Mouse (Mus musculus) embryonic facial prominence, embryonic 10.5 days (tissue): ENCODE data around the gene Syt8. TPM values are rescaled to one million over a fixed set of nuclear protein-coding genes. Genes with fewer than 3 reads are reported as not detected.
"Not testable (repeated sequence)": the region's sequence is repeated elsewhere in the genome, so short reads cannot be mapped to it uniquely, and the experiment has no call there.

Experiments
- DNase-seq: peaks from one replicate; pipeline ENCODE4 v3.0.0-alpha.2; 2017; ENCODE audit warnings: low spot score
- H3K27ac ChIP-seq: fragments of 300-500 bp; sonication (generic); replicated peaks from 2 replicates; pipeline ENCODE4 v1.5.1; 2016; ENCODE audit warnings: mild to moderate bottlenecking
- H3K27me3 ChIP-seq: fragments of 300-500 bp; sonication (generic); replicated peaks from 2 replicates; pipeline ENCODE4 v1.6.1; 2016; ENCODE audit warnings: low read depth, mild to moderate bottlenecking; ENCODE audit not compliant: poor library complexity, severe bottlenecking
- H3K36me3 ChIP-seq: fragments of 300-500 bp; sonication (generic); replicated peaks from 2 replicates; pipeline ENCODE4 v1.6.1; 2016; ENCODE audit warnings: mild to moderate bottlenecking, moderate library complexity
- H3K4me1 ChIP-seq: fragments of 300-500 bp; sonication (generic); 2 replicates; pipeline ENCODE4 v1.6.1; 2016
- H3K4me3 ChIP-seq: fragments of 300-500 bp; sonication (generic); 2 replicates; pipeline ENCODE4 v1.5.1; 2016; ENCODE audit warnings: mild to moderate bottlenecking, moderate library complexity
- H3K9me3 ChIP-seq: fragments of 300-500 bp; sonication (generic); 2 replicates; pipeline ENCODE4 v1.6.1; 2016; ENCODE audit warnings: mild to moderate bottlenecking
- WGBS: fragments of 180-500 bp; shearing (Covaris S2); methylation state at CpG from one replicate; pipeline ENCODE4 v1.1.7; 2016; 5-methylcytosine and 5-hydroxymethylcytosine counted together
- polyA plus RNA-seq: library from polyadenylated mRNA; unstranded; fragments of >200 nt; fragmentation: Nextera tagmentation; extraction: Ambion mirVana; gene quantifications from 2 replicates; pipeline ENCODE4 v1.2.1, GENCODE M21; 2016

Gene Syt8
- polyA plus RNA-seq, 1 experiment from 2014 or later, result not detected

DNA sequence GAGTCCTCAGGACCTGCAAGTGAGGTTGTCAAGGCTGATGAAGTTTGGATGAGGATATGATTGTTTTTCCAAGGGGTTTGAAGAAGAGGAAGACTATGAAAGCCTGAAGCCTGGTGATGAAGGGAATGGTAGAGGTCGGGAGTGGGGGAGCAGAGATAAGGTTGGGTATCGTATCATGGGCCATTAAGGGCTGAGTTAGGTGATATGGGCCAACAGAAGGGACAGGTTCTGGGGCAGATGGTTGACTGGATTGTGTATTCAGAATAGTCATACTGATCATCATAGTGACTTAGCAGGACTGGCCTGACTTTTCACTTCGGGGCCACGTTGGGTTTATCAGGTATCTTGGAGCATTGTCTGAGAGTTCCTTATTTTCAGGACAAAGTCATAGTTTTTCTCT is 39.2 kb upstream of the Syt8 start:
- 91% methylated on average over 4 of the region's 4 CpGs for WGBS
- no peaks in the 10 kb centered on the region for H3K9me3 ChIP-seq
- H3K36me3 ChIP-seq, result no peaks in the 10 kb centered on the region
- peaks cover 29% of the 10 kb centered on the region for H3K4me1 ChIP-seq
- H3K4me3 ChIP-seq, result no peak overlapping the region
- no peaks in the 10 kb centered on the region for H3K27me3 ChIP-seq
- no peak for DNase-seq
- H3K27ac ChIP-seq, result no peak overlapping the region

DNA sequence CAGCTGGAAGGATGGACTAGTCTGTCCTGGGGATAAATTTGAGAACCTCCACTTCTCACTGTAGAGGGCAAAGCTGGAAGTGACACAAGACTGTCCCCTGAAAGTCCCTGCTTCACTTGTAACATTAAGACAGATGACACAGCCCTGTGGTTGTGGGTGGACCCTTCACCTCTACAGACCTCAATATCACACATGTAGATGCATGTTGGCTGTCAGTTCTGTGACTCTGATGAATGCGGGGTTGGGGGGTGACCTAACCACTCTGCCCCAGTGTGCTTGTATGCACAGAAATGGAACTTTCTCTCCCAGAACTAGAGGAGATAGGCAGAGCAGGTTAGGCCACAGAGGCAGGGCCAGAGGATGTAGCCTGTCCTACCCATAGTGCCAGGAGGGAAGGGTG is 38.0 kb upstream of the Syt8 start:
- DNase-seq, result no peak
- H3K27ac ChIP-seq, result no peak overlapping the region
- no peaks in the 10 kb centered on the region for H3K27me3 ChIP-seq
- peaks cover 37% of the 10 kb centered on the region for H3K4me1 ChIP-seq
- H3K4me3 ChIP-seq, result no peak overlapping the region
- no peaks in the 10 kb centered on the region for H3K9me3 ChIP-seq
- 90% methylated on average over 1 of the region's 1 CpGs for WGBS
- H3K36me3 ChIP-seq, result no peaks in the 10 kb centered on the region

- DNase-seq, result no peak
These were observed 36.6 kb upstream of the Syt8 start for GRCm38 (mm10) chr7:142398052-142398451.

GRCm38 (mm10) chr7:142399250-142399649 is 35.4 kb upstream of the Syt8 start:
- DNase-seq, result no peak
- Histone ChIP-seq H3K4me3 (no peak overlapping the region), H3K27ac (no peak overlapping the region), H3K36me3 (no peaks in the 10 kb centered on the region), H3K27me3 (no peaks in the 10 kb centered on the region), H3K9me3 (no peaks in the 10 kb centered on the region), H3K4me1 (peaks cover 29% of the 10 kb centered on the region)
- WGBS, result 76% methylated on average over 1 of the region's 1 CpGs

More at GRCm38 (mm10) chr7:142398052-142398451, 36.6 kb upstream of the Syt8 start:
- Histone ChIP-seq H3K9me3 (no peaks in the 10 kb centered on the region), H3K27ac (no peak overlapping the region; the same call in 1 of the 2 replicates), H3K27me3 (no peaks in the 10 kb centered on the region), H3K4me1 (peaks cover 32% of the 10 kb centered on the region), H3K36me3 (no peaks in the 10 kb centered on the region), H3K4me3 (no peak overlapping the region)
- 58% methylated on average over 2 of the region's 2 CpGs for WGBS

- H3K9me3 ChIP-seq, result no peaks in the 10 kb centered on the region
- peaks cover 29% of the 10 kb centered on the region for H3K4me1 ChIP-seq
- H3K27me3 ChIP-seq, result no peaks in the 10 kb centered on the region
- no peak for DNase-seq
- H3K4me3 ChIP-seq, result no peak overlapping the region
- H3K36me3 ChIP-seq, result no peaks in the 10 kb centered on the region
- whole genome bisulfite sequencing, result 70% methylated on average over 7 of the region's 7 CpGs
- peak overlapping the region; percentile 24; the same call in 1 of the 2 replicates for H3K27ac ChIP-seq
These were observed 34.4 kb upstream of the Syt8 start for GRCm38 (mm10) chr7:142400112-142400749.

GRCm38 (mm10) chr7:142400750-142401142 is 33.9 kb upstream of the Syt8 start:
- peak; percentile 44 for DNase-seq
- H3K4me3 ChIP-seq, result no peak overlapping the region
- 36% methylated on average over 7 of the region's 7 CpGs for WGBS
- no peaks in the 10 kb centered on the region for H3K27me3 ChIP-seq
- H3K9me3 ChIP-seq, result no peaks in the 10 kb centered on the region
- H3K27ac ChIP-seq, result no peak overlapping the region
- peaks cover 29% of the 10 kb centered on the region for H3K4me1 ChIP-seq
- H3K36me3 ChIP-seq, result no peaks in the 10 kb centered on the region

- Histone ChIP-seq H3K4me3 (no peak overlapping the region), H3K4me1 (peaks cover 18% of the 10 kb centered on the region), H3K27me3 (no peaks in the 10 kb centered on the region), H3K9me3 (no peaks in the 10 kb centered on the region), H3K36me3 (no peaks in the 10 kb centered on the region), H3K27ac (no peak overlapping the region)
- 82% methylated on average over 4 of the region's 4 CpGs for WGBS
- no peak for DNase-seq
These were observed 31.1 kb upstream of the Syt8 start for GRCm38 (mm10) chr7:142403591-142403990.

GRCm38 (mm10) chr7:142405134-142405533 is 29.5 kb upstream of the Syt8 start:
- not testable (repeated sequence) for H3K4me3 ChIP-seq, H3K27me3 ChIP-seq, DNase-seq, H3K9me3 ChIP-seq, H3K27ac ChIP-seq, H3K36me3 ChIP-seq
- WGBS, result 89% methylated on average over 5 of the region's 5 CpGs
- H3K4me1 ChIP-seq, result peaks cover 12% of the 10 kb centered on the region

- no peak for DNase-seq
- WGBS, result 64% methylated on average over 4 of the region's 4 CpGs
- no peak overlapping the region for H3K27ac ChIP-seq
- H3K27me3 ChIP-seq, result no peaks in the 10 kb centered on the region
- H3K4me3 ChIP-seq, result no peak overlapping the region
- no peaks in the 10 kb centered on the region for H3K4me1 ChIP-seq
- H3K9me3 ChIP-seq, result no peaks in the 10 kb centered on the region
- no peaks in the 10 kb centered on the region for H3K36me3 ChIP-seq
These were observed 26.7 kb upstream of the Syt8 start for GRCm38 (mm10) chr7:142407935-142408334.

- no peaks in the 10 kb centered on the region for H3K4me1 ChIP-seq
- H3K27ac ChIP-seq, result no peak overlapping the region
- no peaks in the 10 kb centered on the region for H3K27me3 ChIP-seq
- DNase-seq, result no peak
- H3K9me3 ChIP-seq, result no peaks in the 10 kb centered on the region
- no peaks in the 10 kb centered on the region for H3K36me3 ChIP-seq
- 91% methylated on average over 8 of the region's 8 CpGs for WGBS
- no peak overlapping the region for H3K4me3 ChIP-seq
These were observed 26.0 kb upstream of the Syt8 start for GRCm38 (mm10) chr7:142408686-142409085.

DNA sequence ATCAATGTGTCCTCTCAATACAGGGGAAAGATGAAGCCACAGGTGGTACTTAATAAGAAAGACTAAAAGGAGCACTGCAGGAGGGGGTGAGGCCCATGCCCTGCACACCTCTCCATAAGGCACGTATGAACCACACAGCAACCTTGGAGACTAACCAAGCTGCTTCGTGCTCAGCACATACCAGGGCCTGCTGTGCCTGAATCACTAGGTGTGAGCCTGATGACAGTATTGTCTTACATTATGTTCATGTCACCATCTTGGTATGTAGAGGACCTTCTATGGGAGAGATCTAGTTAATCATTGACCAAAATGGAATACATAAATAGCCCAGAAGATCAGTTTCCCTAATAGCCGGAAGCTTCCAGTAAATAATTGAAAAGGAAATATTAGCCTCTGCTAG is 25.0 kb upstream of the Syt8 start:
- Histone ChIP-seq H3K36me3 (no peaks in the 10 kb centered on the region), H3K27ac (no peak overlapping the region), H3K27me3 (no peaks in the 10 kb centered on the region), H3K4me3 (no peak overlapping the region), H3K4me1 (no peaks in the 10 kb centered on the region), H3K9me3 (no peaks in the 10 kb centered on the region)
- DNase-seq, result no peak
- 83% methylated on average over 3 of the region's 3 CpGs for WGBS

GRCm38 (mm10) chr7:142413285-142413684 is 21.4 kb upstream of the Syt8 start:
- no peak overlapping the region for H3K27ac ChIP-seq
- DNase-seq, result no peak
- no peaks in the 10 kb centered on the region for H3K27me3 ChIP-seq
- WGBS, result 93% methylated on average over 6 of the region's 6 CpGs
- H3K9me3 ChIP-seq, result no peaks in the 10 kb centered on the region
- no peak overlapping the region for H3K4me3 ChIP-seq
- H3K36me3 ChIP-seq, result no peaks in the 10 kb centered on the region
- H3K4me1 ChIP-seq, result no peaks in the 10 kb centered on the region

- Histone ChIP-seq H3K4me1 (no peaks in the 10 kb centered on the region), H3K36me3 (no peaks in the 10 kb centered on the region), H3K27me3 (no peaks in the 10 kb centered on the region), H3K27ac (no peak overlapping the region), H3K9me3 (no peaks in the 10 kb centered on the region), H3K4me3 (no peak overlapping the region)
- 61% methylated on average over 4 of the region's 4 CpGs for WGBS
- no peak for DNase-seq
These were observed 19.3 kb upstream of the Syt8 start for GRCm38 (mm10) chr7:142415314-142415713.
